Mouse (Mus musculus): ENCODE results near the gene 9130213A22Rik. TPM values are rescaled to one million over a fixed set of nuclear protein-coding genes. Genes with fewer than 3 reads are reported as not detected.

9130213A22Rik gene
- polyA plus RNA-seq, 1 experiment from 2014 or later = 0.57 TPM

DNA sequence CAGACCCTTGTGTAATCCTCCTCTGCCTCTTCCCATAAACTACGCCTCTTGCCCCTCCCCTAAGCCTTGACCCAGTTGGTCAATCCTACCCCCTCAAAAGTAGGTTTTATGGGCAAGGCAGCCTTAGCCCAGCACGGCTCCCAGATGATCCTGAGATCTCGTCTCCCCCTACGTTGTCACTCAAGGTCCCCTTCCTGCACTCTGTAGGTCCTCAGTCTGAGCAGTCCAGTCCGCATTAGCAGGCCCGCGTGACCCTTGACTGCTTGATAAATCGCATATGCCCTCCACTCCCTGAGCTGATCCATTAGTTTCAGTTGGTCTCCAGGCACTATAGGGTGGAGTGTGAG, 12.2 kb upstream of the 9130213A22Rik start:
- Histone ChIP-seq H3K27ac (no peak overlapping the region), H3K9ac (peak overlapping the region; percentile 31; the same call in 1 of the 2 replicates), H3K27me3 (0 out of 2 replicates have a peak, but pooled peaks cover 4% of the 10 kb centered on the region), H3K4me3 (peak overlapping the region; percentile 46), H3K9me3 (no peaks in the 10 kb centered on the region), H3K36me3 (no peaks in the 10 kb centered on the region), H3K4me1 (peaks cover 13% of the 10 kb centered on the region; the same call in 1 of the 2 replicates), H3K4me2 (peak overlapping the region; percentile 82)
- ATAC-seq (ENCODE audit: borderline replicate concordance, extremely low read depth, low FRiP score, low TSS enrichment) = no peak; the same call in none of the 2 replicates
- 30% methylated on average over 8 of the region's 8 CpGs for WGBS

DNA sequence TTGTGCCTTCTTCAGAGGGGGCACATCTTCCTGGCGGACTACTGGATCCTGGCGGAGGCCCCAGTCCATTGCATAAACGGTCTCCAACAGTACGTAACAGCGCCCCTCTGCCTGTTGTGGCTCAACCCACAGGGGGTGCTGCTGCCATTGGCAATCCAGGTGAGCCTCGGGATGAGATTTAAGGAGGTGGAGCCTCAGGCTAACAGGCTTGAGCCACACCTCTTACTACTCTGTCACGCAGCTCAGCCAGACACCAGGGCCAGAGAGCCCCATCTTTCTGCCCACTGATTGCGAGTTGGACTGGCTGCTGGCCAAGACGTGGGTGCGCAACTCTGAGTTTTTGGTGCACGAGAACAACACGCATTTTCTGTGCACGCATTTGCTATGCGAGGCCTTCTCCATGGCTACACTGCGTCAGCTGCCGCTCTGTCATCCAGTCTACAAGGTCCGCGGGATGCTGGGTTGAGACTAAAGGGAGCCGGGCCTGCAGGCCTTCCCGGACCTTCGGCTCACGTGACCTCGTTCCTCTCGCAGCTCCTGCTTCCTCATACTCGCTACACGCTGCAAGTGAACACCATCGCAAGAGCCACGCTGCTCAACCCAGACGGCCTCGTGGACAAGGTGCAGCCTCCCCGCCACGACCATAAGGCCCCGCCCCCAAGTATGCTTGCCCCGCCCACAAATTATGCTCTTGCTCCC, 11.7 kb upstream of the 9130213A22Rik start:
- H3K27ac ChIP-seq = no peak overlapping the region
- WGBS = 1% methylated on average over 34 of the region's 34 CpGs
- no peaks in the 10 kb centered on the region for H3K9me3 ChIP-seq

DNA sequence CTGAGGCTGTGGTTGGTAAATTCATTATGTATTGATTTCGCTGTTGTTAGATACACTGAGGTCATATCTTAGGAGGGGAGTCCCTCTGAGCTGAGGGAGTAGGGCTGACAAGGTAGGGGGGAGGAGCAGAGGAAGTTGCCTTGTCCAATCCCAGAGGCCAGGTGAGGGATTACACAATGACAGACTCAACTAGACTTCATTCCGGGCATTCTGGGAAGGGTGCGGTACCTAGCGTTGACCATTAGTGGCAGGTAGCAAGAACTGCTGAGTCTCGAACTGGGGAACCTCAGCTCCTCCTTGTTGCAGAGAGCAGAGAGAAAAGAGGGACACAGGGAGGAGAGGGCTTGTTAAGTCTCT, 11.2 kb upstream of the 9130213A22Rik start:
- Histone ChIP-seq H3K9ac (peak overlapping the region; percentile 31; the same call in 1 of the 2 replicates), H3K27me3 (0 out of 2 replicates have a peak, but pooled peaks cover 4% of the 10 kb centered on the region), H3K4me3 (peak overlapping the region; percentile 46), H3K9me3 (no peaks in the 10 kb centered on the region), H3K27ac (no peak overlapping the region), H3K4me2 (peak overlapping the region; percentile 82), H3K36me3 (no peaks in the 10 kb centered on the region), H3K4me1 (peaks cover 13% of the 10 kb centered on the region; the same call in 1 of the 2 replicates)
- WGBS = 20% methylated on average over 5 of the region's 5 CpGs
- ATAC-seq (ENCODE audit: borderline replicate concordance, extremely low read depth, low FRiP score, low TSS enrichment) = peak; percentile 4; the same call in 1 of the 2 replicates

More for the DNA sequence above, 11.7 kb upstream of the 9130213A22Rik start:
- Histone ChIP-seq H3K4me1 (peaks cover 13% of the 10 kb centered on the region; the same call in 1 of the 2 replicates), H3K36me3 (no peaks in the 10 kb centered on the region), H3K9ac (peak overlapping the region; percentile 31), H3K4me2 (peak overlapping the region; percentile 82), H3K4me3 (peak overlapping the region; percentile 46), H3K27me3 (0 out of 2 replicates have a peak, but pooled peaks cover 4% of the 10 kb centered on the region)
- ATAC-seq (ENCODE audit: borderline replicate concordance, extremely low read depth, low FRiP score, low TSS enrichment) = peak; percentile 81

DNA sequence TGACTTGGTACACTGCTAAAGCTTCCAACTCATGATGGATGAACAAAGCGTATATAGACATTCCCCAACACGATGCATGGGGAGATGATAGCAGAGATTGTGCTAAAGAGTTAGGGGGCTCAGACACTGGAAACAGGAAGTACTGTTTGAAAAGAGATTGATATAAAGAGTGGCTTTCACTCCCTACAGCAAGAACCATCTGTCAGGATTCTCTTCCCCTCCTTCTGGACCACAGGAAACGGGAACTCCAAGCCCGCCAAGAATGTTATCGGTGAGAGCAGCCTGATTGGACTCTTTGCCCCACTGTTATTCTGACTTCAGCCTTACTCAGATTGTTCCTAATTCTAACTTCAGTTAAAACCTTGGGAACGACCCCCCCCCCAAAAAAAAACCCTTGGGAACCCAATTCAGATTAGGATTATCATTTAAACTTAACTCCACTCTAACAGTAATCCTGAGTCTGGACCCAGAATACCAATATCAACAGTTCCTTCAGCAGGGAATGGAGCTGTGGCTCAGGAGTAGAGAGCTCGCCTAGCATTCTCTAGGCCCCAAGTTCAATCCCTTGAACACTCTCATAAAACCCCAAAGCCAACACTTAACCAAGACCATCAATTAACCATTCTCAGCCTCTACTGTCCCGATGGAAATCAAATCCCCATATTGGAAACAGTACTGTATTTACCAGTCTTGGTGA, 6.2 kb upstream of the 9130213A22Rik start:
- H3K27ac ChIP-seq = no peak overlapping the region
- WGBS = 57% methylated on average over 8 of the region's 8 CpGs

DNA sequence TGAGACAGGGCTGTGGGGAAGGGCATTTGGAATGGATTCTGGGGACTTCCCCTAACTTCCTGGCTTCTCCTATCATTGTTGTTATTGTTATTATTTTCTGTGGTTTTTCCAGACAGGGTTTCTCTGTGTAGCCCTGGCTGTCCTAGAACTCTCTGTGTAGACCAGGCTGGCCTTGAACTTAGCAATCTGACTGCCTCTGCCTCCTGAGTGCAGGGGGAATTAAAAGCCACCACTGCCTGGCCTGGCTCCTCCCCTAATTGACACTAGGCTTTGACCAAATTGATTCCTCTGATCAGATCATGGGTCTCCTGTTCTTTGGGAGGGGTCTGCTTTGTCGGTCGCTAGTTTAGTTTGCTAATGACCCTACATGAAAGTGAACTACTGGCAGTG, 4.3 kb upstream of the 9130213A22Rik start:
- Histone ChIP-seq H3K27ac (no peak overlapping the region), H3K36me3 (no peaks in the 10 kb centered on the region), H3K4me1 (peaks cover 16% of the 10 kb centered on the region), H3K9ac (no peak overlapping the region), H3K4me3 (peak overlapping the region; percentile 67; the same call in 1 of the 2 replicates), H3K27me3 (peaks cover 4% of the 10 kb centered on the region; the same call in 1 of the 2 replicates), H3K4me2 (peak overlapping the region; percentile 95), H3K9me3 (no peaks in the 10 kb centered on the region)
- WGBS = 38% methylated on average over 2 of the region's 2 CpGs
- ATAC-seq (ENCODE audit: borderline replicate concordance, extremely low read depth, low FRiP score, low TSS enrichment) = no peak

More for the DNA sequence above, 6.2 kb upstream of the 9130213A22Rik start:
- H3K4me1 ChIP-seq = peaks cover 15% of the 10 kb centered on the region
- no peaks in the 10 kb centered on the region for H3K9me3 ChIP-seq
- H3K9ac ChIP-seq = no peak overlapping the region
- no peak overlapping the region for H3K4me2 ChIP-seq
- peaks cover 8% of the 10 kb centered on the region; the same call in 1 of the 2 replicates for H3K27me3 ChIP-seq
- no peaks in the 10 kb centered on the region for H3K36me3 ChIP-seq
- no peak for ATAC-seq (ENCODE audit: borderline replicate concordance, extremely low read depth, low FRiP score, low TSS enrichment)
- H3K4me3 ChIP-seq = no peak overlapping the region

DNA sequence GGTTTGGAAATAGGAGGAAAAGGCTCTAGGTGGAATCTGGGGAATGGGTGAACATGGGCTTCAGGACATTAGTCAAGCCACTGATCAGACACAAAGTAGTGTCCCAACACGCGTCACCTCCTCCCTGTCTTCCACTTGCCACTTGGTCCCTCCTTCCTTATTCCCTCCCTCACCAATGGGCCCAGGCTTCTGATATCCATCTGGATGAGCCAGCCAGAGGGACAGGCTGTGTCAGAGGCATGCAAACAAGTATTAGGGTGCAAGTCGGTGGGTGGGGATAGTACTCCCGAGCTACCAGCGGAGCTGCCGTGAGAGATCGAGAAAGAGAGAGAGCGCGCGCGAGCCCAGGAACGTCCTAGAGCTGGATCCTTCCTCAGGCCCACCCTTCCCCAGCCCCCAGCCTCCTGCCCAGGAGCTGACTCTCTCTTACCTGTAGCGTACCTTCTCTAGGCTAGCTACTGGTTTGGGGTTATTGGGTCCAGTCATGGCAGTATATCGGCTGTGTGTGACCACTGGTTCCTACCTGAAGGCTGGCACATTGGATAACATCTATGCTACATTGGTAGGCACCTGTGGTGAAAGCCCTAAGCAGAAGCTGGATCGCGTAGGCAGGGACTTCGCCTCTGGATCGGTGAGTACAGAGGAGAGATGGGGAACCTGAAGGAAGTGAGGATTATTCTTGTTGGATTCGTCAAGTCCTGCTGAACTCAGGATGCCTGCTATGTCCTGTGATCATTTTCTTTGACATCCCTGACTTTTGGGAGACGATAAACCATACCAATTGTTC, 3.7 kb upstream of the 9130213A22Rik start:
- peak overlapping the region; percentile 67 for H3K4me3 ChIP-seq
- H3K9me3 ChIP-seq = no peaks in the 10 kb centered on the region
- peak overlapping the region; percentile 52; the same call in 1 of the 2 replicates for H3K27ac ChIP-seq
- peaks cover 20% of the 10 kb centered on the region for H3K4me1 ChIP-seq
- H3K4me2 ChIP-seq = peak overlapping the region; percentile 95
- no peak for ATAC-seq (ENCODE audit: borderline replicate concordance, extremely low read depth, low FRiP score, low TSS enrichment)
- H3K36me3 ChIP-seq = no peaks in the 10 kb centered on the region
- 9% methylated on average over 20 of the region's 20 CpGs for WGBS
- peaks cover 4% of the 10 kb centered on the region; the same call in 1 of the 2 replicates for H3K27me3 ChIP-seq
- peak overlapping the region; percentile 50 for H3K9ac ChIP-seq

DNA sequence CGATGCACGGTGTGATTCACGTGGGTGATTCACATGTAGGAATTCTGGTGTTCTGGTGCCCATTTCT, 3.3 kb upstream of the 9130213A22Rik start, which contains the start of gene Aloxe3:
Gene Aloxe3, plus strand, starts transcription at position 45 of the 67 bp plus-strand sequence.
- Histone ChIP-seq H3K27me3 (peaks cover 4% of the 10 kb centered on the region; the same call in 1 of the 2 replicates), H3K27ac (peak within 1 kb of the TSS; percentile 52), H3K4me3 (peak within 1 kb of the TSS; percentile 67), H3K9me3 (no peaks in the 10 kb centered on the region), H3K4me1 (peaks cover 24% of the 10 kb centered on the region), H3K4me2 (peak within 1 kb of the TSS; percentile 95), H3K36me3 (no peaks in the 10 kb centered on the region), H3K9ac (peak within 1 kb of the TSS; percentile 50)
- ATAC-seq (ENCODE audit: borderline replicate concordance, extremely low read depth, low FRiP score, low TSS enrichment) = no peak
- 2% methylated on average over 3 of the region's 3 CpGs for WGBS

DNA sequence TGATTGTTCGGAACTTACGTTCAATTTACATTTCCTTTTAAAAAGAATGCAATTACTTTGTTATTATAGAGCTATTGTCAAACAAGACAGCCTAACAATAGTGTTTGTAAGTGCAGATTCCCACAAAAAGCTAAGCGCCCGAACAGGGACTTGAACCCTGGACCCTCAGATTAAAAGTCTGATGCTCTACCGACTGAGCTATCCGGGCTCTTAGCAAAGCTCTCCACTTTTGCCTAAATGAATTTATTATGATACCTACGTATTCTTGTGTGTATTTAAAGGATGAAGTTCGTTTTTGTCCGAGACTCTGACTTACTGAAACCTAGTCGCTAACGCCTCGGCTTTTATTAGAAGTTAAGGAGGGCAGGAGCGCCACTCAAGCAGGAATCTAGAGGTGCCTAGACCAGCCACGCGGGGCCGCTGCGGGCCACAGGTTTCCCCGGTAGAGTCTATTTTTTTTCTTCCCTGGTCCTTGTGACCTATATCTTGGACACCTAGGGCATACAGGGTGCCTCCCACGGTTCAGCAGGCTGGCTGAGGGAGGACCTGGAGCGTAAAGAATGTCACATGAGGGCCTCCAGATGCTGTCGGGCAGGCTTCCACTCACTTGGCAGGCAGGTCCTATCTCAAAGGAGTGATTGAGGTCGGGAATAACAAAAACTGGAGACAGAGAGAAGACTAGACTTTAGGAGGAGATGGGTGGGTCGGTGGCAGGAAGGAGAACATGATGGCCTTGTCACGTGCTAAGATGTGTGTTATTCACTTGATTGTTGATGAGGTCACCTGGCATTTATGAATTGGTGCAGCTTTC, 2.9 kb upstream of the 9130213A22Rik start:
- Histone ChIP-seq H3K4me2 (peak overlapping the region; percentile 95), H3K4me1 (peaks cover 29% of the 10 kb centered on the region), H3K36me3 (no peaks in the 10 kb centered on the region), H3K9ac (peak overlapping the region; percentile 50), H3K27ac (peak overlapping the region; percentile 52), H3K9me3 (no peaks in the 10 kb centered on the region), H3K4me3 (peak overlapping the region; percentile 67), H3K27me3 (peaks cover 4% of the 10 kb centered on the region; the same call in 1 of the 2 replicates)
- under 1% methylated on average over 24 of the region's 24 CpGs for WGBS
- peak; percentile 9; the same call in 1 of the 2 replicates for ATAC-seq (ENCODE audit: borderline replicate concordance, extremely low read depth, low FRiP score, low TSS enrichment)

DNA sequence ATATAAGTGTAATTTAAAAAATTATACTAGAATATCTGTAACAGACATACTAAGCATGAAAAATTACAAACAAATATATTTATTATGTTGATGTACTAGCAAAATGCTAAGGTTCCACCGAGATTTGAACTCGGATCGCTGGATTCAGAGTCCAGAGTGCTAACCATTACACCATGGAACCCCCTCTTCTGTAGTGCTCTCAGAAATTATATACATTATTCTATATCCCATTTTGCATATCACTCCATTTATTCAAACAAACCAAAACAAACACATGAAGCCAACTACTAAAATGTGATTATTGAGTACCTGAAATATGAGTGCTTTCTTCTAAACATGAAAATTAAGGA, 2.1 kb upstream of the 9130213A22Rik start:
- H3K4me1 ChIP-seq = peaks cover 37% of the 10 kb centered on the region
- no peaks in the 10 kb centered on the region for H3K36me3 ChIP-seq
- ATAC-seq (ENCODE audit: borderline replicate concordance, extremely low read depth, low FRiP score, low TSS enrichment) = no peak; the same call in 1 of the 2 replicates
- H3K9me3 ChIP-seq = no peaks in the 10 kb centered on the region
- H3K27me3 ChIP-seq = peaks cover 4% of the 10 kb centered on the region; the same call in 1 of the 2 replicates
- peak overlapping the region; percentile 94 for H3K4me2 ChIP-seq
- H3K9ac ChIP-seq = no peak overlapping the region
- no peak overlapping the region for H3K27ac ChIP-seq
- H3K4me3 ChIP-seq = peak overlapping the region; percentile 80
- WGBS = under 1% methylated on average over 3 of the region's 3 CpGs

DNA sequence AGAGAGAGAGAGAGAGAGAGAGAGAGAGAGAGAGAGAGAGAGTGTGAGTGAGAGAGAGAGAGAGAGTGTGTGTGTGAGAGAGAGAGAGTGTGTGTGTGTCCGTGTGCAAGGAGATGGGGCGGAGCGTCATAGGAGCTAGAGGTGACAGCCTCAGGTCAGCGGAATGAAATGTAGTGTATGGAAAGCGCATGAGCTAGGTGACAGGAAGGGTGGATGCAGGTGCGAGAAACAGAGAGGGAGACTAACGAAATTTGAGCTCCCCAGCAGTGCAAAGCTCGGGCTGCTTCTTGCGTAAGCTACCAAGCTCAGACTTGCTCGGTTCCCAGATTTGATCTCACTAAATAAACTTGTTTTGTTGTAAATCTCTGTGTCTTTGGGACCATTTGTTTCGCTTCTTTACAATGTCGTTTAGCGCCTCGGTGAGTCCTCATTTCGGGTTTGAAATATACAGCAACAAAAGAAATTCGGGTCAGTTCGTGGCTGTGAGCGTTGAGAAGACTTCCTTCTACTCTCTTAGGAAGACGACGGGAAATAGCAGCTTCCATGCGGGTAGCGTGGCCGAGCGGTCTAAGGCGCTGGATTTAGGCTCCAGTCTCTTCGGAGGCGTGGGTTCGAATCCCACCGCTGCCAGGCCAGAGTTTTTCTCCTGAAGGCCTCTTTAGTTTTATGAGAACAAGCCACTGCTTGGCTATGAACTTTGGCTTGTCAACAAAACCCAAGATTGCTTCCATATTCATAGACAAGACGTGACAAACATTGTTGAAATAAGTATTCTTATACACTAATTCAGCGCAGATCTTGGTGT, 1.5 kb upstream of the 9130213A22Rik start:
- under 1% methylated on average over 31 of the region's 31 CpGs for WGBS
- Histone ChIP-seq H3K9me3 (no peaks in the 10 kb centered on the region), H3K4me2 (peak overlapping the region; percentile 94), H3K27ac (peak overlapping the region; percentile 80), H3K9ac (peak overlapping the region; percentile 49), H3K27me3 (peaks cover 4% of the 10 kb centered on the region; the same call in 1 of the 2 replicates), H3K4me1 (peaks cover 42% of the 10 kb centered on the region), H3K36me3 (no peaks in the 10 kb centered on the region), H3K4me3 (peak overlapping the region; percentile 80)
- peak; percentile 48 for ATAC-seq (ENCODE audit: borderline replicate concordance, extremely low read depth, low FRiP score, low TSS enrichment)

Data from lung, embryonic 15.5 days (tissue).